Mouse (Mus musculus) heart, adult 2 months (tissue): ENCODE results near the gene Hist1h3d. TPM values are rescaled to one million over a fixed set of nuclear protein-coding genes. Genes with fewer than 3 reads are reported as not detected.
A peak's percentile ranks its signal among the peaks of the same experiment; 100 is the strongest.
"Not testable (repeated sequence)": the region's sequence is repeated elsewhere in the genome, so short reads cannot be mapped to it uniquely, and the experiment has no call there.

Experiments
- DNase-seq, 2 experiments: peaks; one replicate each; pipeline ENCODE4 v3.0.0; 2021
- H3K27ac ChIP-seq: fragments of 200-600 bp; 2 replicates; pipeline ENCODE4 v1.8.1; 2022
- H3K27me3 ChIP-seq: fragments of 200-500 bp; 2 replicates; pipeline ENCODE4 v1.6.1; 2012; ENCODE audit warnings: mild to moderate bottlenecking, low read length, inconsistent platforms, mixed read lengths; ENCODE audit not compliant: control insufficient read depth, insufficient read depth
- H3K36me3 ChIP-seq: fragments of 200-500 bp; 2 replicates; pipeline ENCODE4 v1.6.1; 2012; ENCODE audit warnings: low read length, inconsistent platforms; ENCODE audit not compliant: control insufficient read depth, insufficient read depth
- H3K4me1 ChIP-seq: fragments of 200-500 bp; 2 replicates; pipeline ENCODE4 v1.6.1; 2011; ENCODE audit warnings: low read length; ENCODE audit not compliant: control insufficient read depth, insufficient read depth
- H3K4me3 ChIP-seq: fragments of 200-600 bp; 2 replicates; pipeline ENCODE4 v1.8.1; 2022
- H3K79me2 ChIP-seq: fragments of 200-500 bp; replicated peaks from 2 replicates; pipeline ENCODE4 v1.6.1; 2012; ENCODE audit warnings: mild to moderate bottlenecking, inconsistent platforms, low read length, moderate library complexity, mixed read lengths; ENCODE audit not compliant: control insufficient read depth, insufficient read depth
- H3K9ac ChIP-seq: fragments of 200-500 bp; 2 replicates; pipeline ENCODE4 v1.6.1; 2012; ENCODE audit warnings: low read depth, mild to moderate bottlenecking, control low read depth, inconsistent platforms, low read length, mixed read lengths
- CTCF ChIP-seq: fragments of 200-600 bp; IDR thresholded peaks from 2 replicates; pipeline ENCODE4 v1.8.1; 2022; ENCODE audit warnings: antibody characterized with exemption, mild to moderate bottlenecking, moderate library complexity
- EP300 ChIP-seq: fragments of 200-500 bp; IDR thresholded peaks from 2 replicates; pipeline ENCODE4 v1.6.1; 2011; ENCODE audit warnings: low read depth, low read length, control low read depth; ENCODE audit not compliant: insufficient read depth
- POLR2A ChIP-seq: fragments of 200-500 bp; IDR thresholded peaks from 2 replicates; pipeline ENCODE4 v1.6.1; 2011; ENCODE audit warnings: mild to moderate bottlenecking, low read depth, low read length, control low read depth; ENCODE audit not compliant: insufficient read depth
- WGBS: fragments of 180-500 bp; shearing (Covaris S2); methylation state at CpG from one replicate; pipeline ENCODE4 v1.1.7; 2018; 5-methylcytosine and 5-hydroxymethylcytosine counted together
- intact Hi-C: fragments of 180-260 bp; cut with DNase I; formaldehyde crosslinking; loops from one replicate; pipeline ENCODE4 v1.15.1; 2025
- polyA plus RNA-seq: library from polyadenylated mRNA; depleted of rRNA; stranded (reverse); fragments of >200 nt; gene quantifications from 2 replicates; pipeline ENCODE4 v1.2.3, GENCODE M21; 2012
- total RNA-seq, 2 experiments: library from RNA; stranded (reverse); gene quantifications; 2 replicates each; pipeline ENCODE4 v1.2.3; 2021

Hist1h3d gene
- total and polyA plus RNA-seq, 3 experiments = 1.1 to 2.3 (median 1.5) TPM

DNA sequence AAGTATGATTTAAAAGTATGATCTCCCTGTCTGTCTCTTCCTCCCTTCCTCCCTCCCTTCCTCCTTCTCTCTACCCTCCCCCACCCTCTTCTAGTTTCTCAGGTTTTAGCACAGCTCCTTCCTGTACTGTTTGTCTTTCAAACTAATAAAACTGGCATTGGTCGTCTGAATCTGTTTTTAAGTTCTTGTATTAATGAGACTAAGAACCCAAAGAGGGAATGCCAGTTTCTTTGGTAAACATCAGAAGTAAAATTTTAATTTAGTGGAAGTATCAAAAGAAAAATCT lies 11.3 kb downstream of the Hist1h3d start:
- intact Hi-C loops = loop anchor here (1.0 to 10.0 kb wide), 4 partner anchors 34 to 1872 kb away; partner anchors contain the start of genes Hist1h1b, Hist1h2ai, Hist1h2an and Hist1h2be

DNA sequence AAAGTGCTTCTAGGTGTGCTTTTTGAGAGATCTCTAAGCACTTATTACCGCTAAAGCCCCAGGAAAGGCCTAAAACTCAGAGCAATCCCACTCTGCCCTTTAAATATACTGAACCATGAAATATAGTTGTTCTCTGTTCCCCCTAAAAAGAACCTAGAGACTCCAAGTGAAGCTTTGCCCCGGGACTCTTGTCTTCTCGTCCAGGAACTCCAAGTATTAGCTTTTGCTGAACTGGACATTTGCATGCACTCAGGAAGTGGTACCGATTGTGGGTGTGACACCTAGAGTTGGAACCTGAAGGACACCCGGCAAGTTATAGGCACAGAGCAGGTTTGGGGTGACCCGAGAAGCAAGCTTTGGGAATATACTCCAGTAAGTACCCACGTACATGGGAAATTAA lies 15.6 kb downstream of the Hist1h3d start:
- intact Hi-C loops = no loop called here
- no peak overlapping the region for H3K9ac ChIP-seq
- no peaks in the 10 kb centered on the region for H3K36me3 ChIP-seq
- no peak overlapping the region for H3K27ac ChIP-seq
- no peaks in the 10 kb centered on the region for H3K79me2 ChIP-seq
- no peak for DNase-seq
- no peaks in the 10 kb centered on the region; the same call in 1 of the 2 replicates for H3K4me1 ChIP-seq
- H3K27me3 ChIP-seq = no peaks in the 10 kb centered on the region
- 93% methylated on average over 7 of the region's 7 CpGs for WGBS
- TF ChIP-seq POLR2A (no peak), CTCF (no peak), EP300 (no peak)
- no peak overlapping the region for H3K4me3 ChIP-seq

More for the DNA sequence above, 11.3 kb downstream of the Hist1h3d start:
- no peak overlapping the region for H3K27ac ChIP-seq
- no peak for DNase-seq
- WGBS = 16% methylated on average over 1 of the region's 1 CpGs
- H3K79me2 ChIP-seq = no peaks in the 10 kb centered on the region
- H3K4me3 ChIP-seq = peak overlapping the region; percentile 67
- H3K9ac ChIP-seq = no peak overlapping the region
- no peak for TF ChIP-seq EP300
- no peak for TF ChIP-seq POLR2A
- TF ChIP-seq CTCF = no peak
- H3K27me3 ChIP-seq = no peaks in the 10 kb centered on the region
- H3K36me3 ChIP-seq = peaks cover 4% of the 10 kb centered on the region; the same call in 1 of the 2 replicates
- H3K4me1 ChIP-seq = peaks cover 4% of the 10 kb centered on the region

DNA sequence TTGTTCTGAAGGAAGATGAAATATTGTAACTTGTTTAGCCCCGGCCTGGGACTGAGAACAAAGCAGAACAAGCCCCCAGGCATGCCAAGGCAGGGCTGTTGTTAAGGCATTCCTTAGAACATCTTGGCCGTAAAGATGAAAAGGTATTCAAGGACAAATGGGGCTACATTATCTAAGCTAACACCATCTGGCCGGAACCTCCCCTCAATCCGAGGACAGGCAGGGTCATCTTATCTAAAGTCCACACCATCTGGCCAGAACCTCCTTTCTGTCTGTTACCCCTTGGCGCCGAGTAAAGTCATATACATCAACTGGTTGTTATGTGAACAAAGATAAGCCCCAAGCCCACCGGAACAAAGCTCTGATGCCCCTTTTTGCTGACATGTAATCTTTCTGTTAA lies 16.3 kb downstream of the Hist1h3d start:
- intact Hi-C loops = not testable (repeated sequence)
- WGBS = 71% methylated on average over 7 of the region's 7 CpGs

DNA sequence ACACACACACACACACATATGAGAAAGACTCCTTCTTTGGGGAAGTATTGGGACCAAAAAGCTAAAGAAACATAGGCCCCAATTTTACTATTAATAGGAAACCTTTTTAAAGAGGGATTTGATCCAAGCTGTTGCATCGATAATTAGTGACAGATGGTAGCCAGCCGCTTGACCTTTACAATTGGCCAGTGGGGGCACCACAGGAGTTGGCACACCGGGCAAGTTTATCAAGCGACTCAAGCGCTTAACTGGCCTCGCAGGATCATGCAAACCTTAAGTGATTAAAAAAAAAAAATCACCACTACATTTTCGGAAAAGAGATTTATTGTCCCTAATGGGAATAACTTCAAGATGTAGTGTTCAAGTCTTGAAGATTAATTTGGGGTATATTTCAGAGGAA lies 17.1 kb downstream of the Hist1h3d start:
- H3K9ac ChIP-seq = no peak overlapping the region
- no peak for DNase-seq
- no peaks in the 10 kb centered on the region; the same call in 1 of the 2 replicates for H3K4me1 ChIP-seq
- 71% methylated on average over 7 of the region's 7 CpGs for WGBS
- H3K79me2 ChIP-seq = no peaks in the 10 kb centered on the region
- H3K27me3 ChIP-seq = no peaks in the 10 kb centered on the region
- TF ChIP-seq POLR2A = no peak
- TF ChIP-seq EP300 = no peak
- TF ChIP-seq CTCF = no peak
- intact Hi-C loops = no loop called here
- no peaks in the 10 kb centered on the region for H3K36me3 ChIP-seq
- no peak overlapping the region for H3K4me3 ChIP-seq
- no peak overlapping the region for H3K27ac ChIP-seq

More for the DNA sequence above, 16.3 kb downstream of the Hist1h3d start:
- H3K79me2 ChIP-seq, H3K36me3 ChIP-seq, H3K9ac ChIP-seq, H3K4me3 ChIP-seq, H3K27me3 ChIP-seq, DNase-seq, H3K27ac ChIP-seq, H3K4me1 ChIP-seq: not testable (repeated sequence)

DNA sequence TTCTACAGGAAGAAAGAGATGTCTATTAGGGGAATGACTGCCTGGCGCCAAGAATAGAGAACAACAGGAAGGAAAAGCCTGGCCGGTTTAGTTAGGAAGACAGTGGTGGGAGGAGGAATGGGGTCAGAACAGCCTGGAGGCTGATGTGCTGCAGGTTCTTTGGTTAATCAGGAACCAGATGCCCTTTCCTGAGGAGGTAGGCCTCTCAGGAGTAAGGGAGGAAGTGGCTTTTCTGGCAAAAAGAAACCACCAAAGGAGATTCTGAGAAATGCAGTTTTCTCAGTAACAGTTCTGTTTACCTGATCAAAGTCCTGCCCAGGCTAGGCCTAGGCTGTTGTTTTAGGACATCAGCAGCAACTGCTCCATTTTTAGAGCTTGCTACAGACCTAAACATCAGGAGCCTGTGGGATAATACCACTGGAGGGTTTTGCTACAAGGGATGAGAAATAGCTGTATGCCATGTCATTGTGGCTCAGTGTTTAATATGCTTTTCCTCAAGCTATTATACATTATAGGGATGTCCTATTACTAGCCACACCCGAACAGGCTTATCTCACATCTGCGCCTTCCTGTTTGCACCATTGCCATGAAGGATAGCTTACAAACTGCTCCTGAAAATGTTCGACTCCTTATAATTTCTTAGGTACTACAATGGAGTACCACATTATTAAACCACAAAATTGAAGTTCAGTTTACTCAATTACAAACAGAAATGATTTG lies 17.6 kb downstream of the Hist1h3d start:
- no peaks in the 10 kb centered on the region for H3K79me2 ChIP-seq
- H3K27me3 ChIP-seq = no peaks in the 10 kb centered on the region
- no peaks in the 10 kb centered on the region for H3K36me3 ChIP-seq
- H3K27ac ChIP-seq = no peak overlapping the region
- intact Hi-C loops = no loop called here
- DNase-seq = no peak
- no peak for TF ChIP-seq CTCF
- no peak for TF ChIP-seq EP300
- no peak for TF ChIP-seq POLR2A
- H3K4me3 ChIP-seq = no peak overlapping the region
- 42% methylated on average over 5 of the region's 5 CpGs for WGBS
- no peak overlapping the region for H3K9ac ChIP-seq
- no peaks in the 10 kb centered on the region; the same call in 1 of the 2 replicates for H3K4me1 ChIP-seq

DNA sequence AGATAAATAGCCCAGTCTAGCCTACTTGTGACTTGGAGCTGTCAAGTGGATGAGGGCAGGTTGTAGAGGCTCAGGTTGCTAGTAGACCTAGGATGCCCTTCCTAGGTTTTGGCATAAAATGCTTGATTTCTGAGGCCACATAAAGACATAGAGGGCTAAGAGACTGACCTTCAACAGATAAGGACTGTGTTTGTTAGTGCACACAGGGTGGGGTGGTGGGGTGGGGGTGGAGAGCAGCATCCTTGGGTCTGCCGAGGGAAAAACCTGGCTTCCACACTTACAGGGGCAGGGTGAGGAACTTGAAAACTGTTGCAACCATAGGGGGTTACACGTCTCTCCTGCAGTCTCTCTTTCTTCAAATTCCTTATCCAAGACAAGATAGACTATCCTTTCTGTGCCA lies 19.6 kb downstream of the Hist1h3d start:
- no peaks in the 10 kb centered on the region for H3K27me3 ChIP-seq
- H3K36me3 ChIP-seq = no peaks in the 10 kb centered on the region
- no peak for TF ChIP-seq EP300
- no peak for TF ChIP-seq CTCF
- TF ChIP-seq POLR2A = no peak
- H3K9ac ChIP-seq = no peak overlapping the region
- no peak overlapping the region for H3K27ac ChIP-seq
- H3K4me3 ChIP-seq = no peak overlapping the region
- no peak for DNase-seq
- intact Hi-C loops = no loop called here
- no peaks in the 10 kb centered on the region for H3K79me2 ChIP-seq
- 76% methylated on average over 2 of the region's 2 CpGs for WGBS
- no peaks in the 10 kb centered on the region; the same call in 1 of the 2 replicates for H3K4me1 ChIP-seq
